Mouse (Mus musculus) cortical plate, adult 2 months (tissue): Measurements from ENCODE around the gene Snx6. TPM values are rescaled to one million over a fixed set of nuclear protein-coding genes. Genes with fewer than 3 reads are reported as not detected.

Experiments used
- H3K27ac ChIP-seq: fragments of 200-500 bp; 2 replicates; pipeline ENCODE4 v1.5.1; 2012; ENCODE audit warnings: low read length, control low read depth, inconsistent platforms; ENCODE audit not compliant: insufficient read depth
- H3K4me1 ChIP-seq: fragments of 200-500 bp; 2 replicates; pipeline ENCODE4 v1.6.1; 2011; ENCODE audit warnings: low read length; ENCODE audit not compliant: control insufficient read depth, insufficient read depth
- H3K4me3 ChIP-seq: fragments of 200-500 bp; 2 replicates; pipeline ENCODE4 v1.5.1; 2011; ENCODE audit warnings: mild to moderate bottlenecking, low read length, control low read depth; ENCODE audit not compliant: insufficient read depth
- CTCF ChIP-seq: fragments of 200-500 bp; IDR thresholded peaks from 2 replicates; pipeline ENCODE4 v1.5.1; 2011; ENCODE audit warnings: mild to moderate bottlenecking, control low read depth, low read length; ENCODE audit not compliant: insufficient read depth; ENCODE audit errors: extremely low read depth
- POLR2A ChIP-seq: fragments of 200-500 bp; IDR thresholded peaks from 2 replicates; pipeline ENCODE4 v1.6.1; 2011; ENCODE audit warnings: mild to moderate bottlenecking, low read length, control low read depth; ENCODE audit not compliant: insufficient read depth; ENCODE audit errors: extremely low read depth
- polyA plus RNA-seq: library from polyadenylated mRNA; depleted of rRNA; stranded (reverse); fragments of >200 nt; gene quantifications from 2 replicates; pipeline ENCODE4 v1.2.3, GENCODE M21; 2012

The Snx6 gene
- polyA plus RNA-seq, 1 experiment = 39.7 TPM

DNA sequence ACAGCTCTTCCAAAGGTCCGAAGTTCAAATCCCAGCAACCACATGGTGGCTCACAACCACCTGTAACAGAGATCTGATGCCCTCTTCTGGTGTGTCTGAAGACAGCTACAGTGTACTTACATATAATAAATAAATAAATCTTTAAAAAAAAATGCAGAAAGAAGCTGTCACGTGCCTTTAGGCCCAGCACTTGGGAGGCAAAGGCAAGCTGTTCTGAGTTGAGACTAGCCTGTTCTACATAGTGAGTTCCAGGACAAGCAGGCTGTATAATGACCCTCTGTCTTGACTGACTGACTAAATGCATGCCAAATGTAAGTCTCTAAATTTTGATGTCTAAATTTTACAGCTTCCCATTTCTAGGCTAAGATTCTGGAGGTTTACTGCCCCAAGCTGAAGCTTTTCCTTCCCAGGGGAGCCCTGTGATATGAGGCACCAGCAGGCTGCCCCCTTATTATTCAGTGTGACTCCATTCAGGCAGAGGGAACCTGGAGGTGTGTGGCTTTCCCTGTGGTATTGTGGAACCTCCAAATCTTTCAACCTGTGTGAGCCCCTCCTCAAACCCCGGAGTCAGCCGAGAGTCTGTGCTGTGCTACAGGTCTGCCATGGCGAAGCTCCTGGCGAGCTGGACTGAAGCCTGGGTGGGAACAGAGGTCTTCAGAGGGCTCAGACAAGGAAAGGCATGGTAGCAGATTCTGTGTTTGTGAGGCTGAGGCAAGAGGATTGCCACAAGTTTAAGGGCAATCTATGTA lies 9.9 kb upstream of the Snx6 start:
- Histone ChIP-seq H3K4me3 (no peak overlapping the region), H3K4me1 (no peaks in the 10 kb centered on the region), H3K27ac (no peak overlapping the region)
- TF ChIP-seq CTCF (no peak), POLR2A (no peak)

DNA sequence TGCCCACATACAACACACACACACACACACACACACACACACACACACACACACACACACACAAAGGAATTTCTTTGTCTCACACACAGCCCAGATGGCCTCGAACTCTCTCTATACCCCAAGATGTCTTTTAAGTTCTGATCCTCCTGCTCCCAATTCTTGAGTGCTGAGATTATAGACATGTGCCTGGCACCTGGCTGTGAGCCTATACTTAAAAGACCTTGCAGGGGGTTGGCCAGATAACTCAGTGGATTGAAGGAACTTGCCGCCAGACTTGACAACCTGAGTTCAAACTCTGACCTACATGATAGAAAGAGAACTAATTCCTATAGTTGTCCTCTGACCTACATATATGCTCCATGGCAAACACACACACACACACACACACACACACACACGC lies 8.0 kb upstream of the Snx6 start:
- Histone ChIP-seq H3K4me1 (no peaks in the 10 kb centered on the region), H3K27ac (no peak overlapping the region), H3K4me3 (no peak overlapping the region)
- TF ChIP-seq POLR2A (no peak), CTCF (no peak)

DNA sequence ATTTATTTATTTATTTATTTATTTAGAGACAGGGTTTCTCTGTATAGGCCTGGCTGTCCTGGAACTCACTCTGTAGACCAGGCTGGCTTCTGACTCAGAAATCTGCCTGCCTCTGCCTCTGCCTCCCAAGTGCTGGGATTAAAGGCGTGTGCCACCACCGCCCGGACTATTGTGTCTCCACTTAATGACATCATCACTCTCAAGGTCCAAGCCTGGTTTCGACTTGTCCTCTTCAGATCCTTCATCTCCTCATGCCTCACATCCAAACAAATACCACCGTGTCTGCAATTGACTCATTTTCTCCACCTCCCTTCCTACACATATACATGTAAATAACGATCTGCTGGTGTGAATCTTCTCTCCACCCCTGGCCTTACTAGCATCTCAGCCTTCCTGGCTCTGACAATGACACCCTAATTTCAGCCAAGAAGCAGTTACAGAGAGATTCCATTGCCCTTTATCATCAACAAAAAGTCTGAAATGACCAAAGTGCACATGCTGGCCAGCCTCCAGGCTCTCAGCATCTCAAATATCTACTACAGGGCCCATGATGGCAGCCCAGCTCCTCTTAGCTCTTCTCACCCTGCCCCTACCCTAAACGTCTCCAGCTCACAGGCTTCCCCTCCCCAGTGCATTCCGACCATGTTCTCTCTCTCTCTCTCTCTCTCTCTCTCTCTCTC lies 1.2 kb upstream of the Snx6 start:
- no peak overlapping the region for H3K27ac ChIP-seq
- H3K4me3 ChIP-seq = no peak overlapping the region
- no peak for TF ChIP-seq POLR2A
- TF ChIP-seq CTCF = no peak
- H3K4me1 ChIP-seq = peaks cover 4% of the 10 kb centered on the region

DNA sequence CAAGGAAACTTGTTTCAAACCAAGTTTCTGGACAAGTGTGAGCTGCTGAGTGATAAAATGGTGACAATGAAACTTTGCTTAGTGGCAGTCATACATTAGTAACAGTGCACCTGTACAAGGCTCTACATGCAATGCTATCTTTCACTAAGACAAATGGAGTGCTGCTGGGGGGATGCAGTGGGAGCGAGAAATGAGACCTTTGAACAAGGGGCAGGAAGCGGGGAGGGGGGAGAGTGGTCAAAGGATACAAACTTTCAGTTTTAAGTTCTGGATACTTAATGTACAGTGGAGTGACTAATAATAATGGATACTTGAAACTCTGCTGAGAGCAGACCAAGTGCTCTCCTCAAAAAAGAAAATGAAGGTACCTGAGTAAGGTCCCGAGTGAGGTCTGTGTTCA lies 1.1 kb downstream of the Snx6 start:
- Histone ChIP-seq H3K27ac (no peak overlapping the region), H3K4me1 (peaks cover 6% of the 10 kb centered on the region), H3K4me3 (peak overlapping the region; percentile 6; the same call in 1 of the 2 replicates)
- TF ChIP-seq POLR2A (no peak), CTCF (no peak)

DNA sequence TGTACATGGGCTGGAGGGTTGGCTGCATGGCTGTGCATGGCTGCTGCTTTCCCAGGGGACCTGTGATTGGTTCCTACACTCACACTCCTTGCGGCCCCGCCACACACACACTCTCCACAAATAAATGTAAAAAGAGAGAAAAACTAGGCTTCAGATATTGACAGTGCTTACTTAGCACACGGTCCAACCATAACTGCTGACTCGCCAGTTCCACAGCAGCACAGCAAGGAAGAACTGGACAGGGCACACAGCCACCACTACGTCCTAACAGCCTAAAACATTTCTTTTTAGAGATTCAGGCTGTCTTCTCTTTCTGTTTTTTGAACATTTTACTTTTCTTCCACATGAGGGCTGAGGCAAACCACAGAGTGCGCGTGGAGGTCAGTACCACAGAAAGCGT lies 4.0 kb downstream of the Snx6 start:
- no peak overlapping the region for H3K4me3 ChIP-seq
- H3K27ac ChIP-seq = no peak overlapping the region
- H3K4me1 ChIP-seq = peaks cover 6% of the 10 kb centered on the region
- TF ChIP-seq POLR2A = no peak
- TF ChIP-seq CTCF = no peak

DNA sequence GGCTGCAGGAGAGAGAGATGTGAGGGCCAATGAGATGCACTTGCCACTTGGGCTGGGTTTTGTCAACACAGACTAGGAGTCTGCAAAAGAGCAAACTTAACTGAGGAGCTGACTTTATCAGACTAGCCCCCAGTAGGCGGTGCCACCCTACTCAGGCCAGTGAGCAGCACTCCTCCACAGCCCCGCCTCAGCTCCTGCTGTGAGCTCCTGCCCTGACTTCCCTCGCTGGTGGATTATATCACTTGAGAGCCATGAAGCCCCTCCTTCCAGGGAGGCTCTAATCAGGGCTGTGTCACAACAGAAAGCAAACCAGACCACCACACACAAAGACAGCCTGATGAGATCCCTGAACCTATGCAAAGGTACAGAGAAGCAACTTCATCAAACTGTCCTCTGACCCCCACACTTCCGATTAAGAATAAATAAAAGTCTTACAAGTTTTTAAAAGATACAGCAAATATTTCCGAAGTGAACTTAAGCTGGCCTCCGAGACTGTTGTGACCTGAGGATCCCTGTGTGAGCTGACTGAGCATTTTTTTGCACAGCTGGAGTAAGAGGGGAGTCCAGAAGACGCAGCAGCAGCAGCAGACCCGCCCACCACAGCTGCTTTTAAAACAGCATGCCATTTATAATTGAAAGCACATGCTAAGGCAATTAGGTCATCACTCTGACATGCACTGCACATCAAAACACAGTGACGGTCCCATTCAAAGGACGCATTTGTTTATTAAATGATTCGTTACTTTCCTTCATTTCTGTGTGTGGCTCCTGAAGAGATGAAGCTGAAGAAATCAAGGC lies 6.0 kb downstream of the Snx6 start:
- no peak overlapping the region for H3K4me3 ChIP-seq
- H3K27ac ChIP-seq = no peak overlapping the region
- TF ChIP-seq POLR2A = no peak
- no peak for TF ChIP-seq CTCF
- H3K4me1 ChIP-seq = peaks cover 6% of the 10 kb centered on the region

DNA sequence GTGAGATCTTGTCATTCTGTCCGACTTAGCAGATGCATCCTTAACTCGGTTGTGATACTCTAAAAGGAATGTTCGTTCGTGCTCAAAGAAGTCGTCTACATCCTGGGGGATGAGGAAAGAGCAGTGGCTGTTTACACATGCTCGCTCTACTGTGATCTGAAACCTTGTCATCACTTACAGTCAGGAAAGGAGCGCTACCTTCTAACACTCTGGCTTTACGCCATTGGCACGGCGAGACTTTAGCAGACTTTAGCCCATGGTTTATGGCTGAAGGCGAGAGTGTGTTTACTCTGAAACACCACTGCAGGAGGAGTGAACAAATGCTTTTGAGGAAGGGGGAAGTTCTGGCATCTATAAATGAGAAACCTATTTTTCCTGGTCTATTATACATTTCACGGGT lies 31.9 kb downstream of the Snx6 start:
- H3K4me1 ChIP-seq = no peaks in the 10 kb centered on the region
- no peak overlapping the region for H3K4me3 ChIP-seq
- TF ChIP-seq POLR2A (no peak), CTCF (no peak)
- no peak overlapping the region for H3K27ac ChIP-seq

DNA sequence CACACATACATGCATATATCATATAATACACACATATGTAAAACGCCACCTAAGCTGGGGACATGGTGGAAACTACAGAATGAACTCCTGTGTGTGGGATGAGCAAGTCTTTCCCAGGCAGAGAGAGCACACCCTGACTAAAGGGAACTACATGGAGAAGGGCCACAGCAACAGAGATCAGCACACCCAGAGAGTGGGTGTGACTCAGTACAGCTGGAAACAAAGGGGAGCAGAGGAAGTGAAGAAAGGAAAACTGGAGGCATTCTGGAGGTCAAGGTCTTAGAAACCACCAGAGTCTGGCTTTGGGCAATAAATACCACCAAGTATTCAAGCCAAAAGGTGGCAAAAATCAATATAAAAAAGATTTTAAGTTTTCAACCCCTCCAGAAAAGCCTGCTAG lies 34.8 kb downstream of the Snx6 start:
- Histone ChIP-seq H3K4me3 (no peak overlapping the region), H3K4me1 (no peaks in the 10 kb centered on the region), H3K27ac (no peak overlapping the region)
- TF ChIP-seq POLR2A = no peak
- TF ChIP-seq CTCF = no peak

DNA sequence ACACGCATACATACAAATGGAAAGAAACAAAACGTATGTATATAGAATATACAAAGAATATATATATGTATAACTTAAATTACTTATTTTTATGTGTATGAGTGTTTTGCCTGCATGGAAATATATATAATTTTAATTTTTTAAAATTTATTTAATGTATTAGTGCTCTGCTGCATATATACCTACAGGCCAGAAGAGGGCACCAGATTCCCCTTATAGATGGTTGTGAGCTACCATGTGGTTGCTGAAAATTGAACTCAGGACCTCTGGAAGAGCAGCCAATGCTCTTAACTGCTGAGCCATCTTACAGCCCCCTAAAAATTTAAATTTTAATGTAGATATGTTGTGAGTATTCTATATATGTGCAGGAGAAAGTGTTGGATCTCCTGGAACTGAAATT lies 36.7 kb downstream of the Snx6 start:
- H3K27ac ChIP-seq = no peak overlapping the region
- no peak for TF ChIP-seq CTCF
- no peak for TF ChIP-seq POLR2A
- no peaks in the 10 kb centered on the region for H3K4me1 ChIP-seq
- no peak overlapping the region for H3K4me3 ChIP-seq
